Mouse (Mus musculus): ENCODE measurements around the gene Gm10320.
A peak's percentile ranks its signal among the peaks of the same experiment; 100 is the strongest.

Gm10320 gene

DNA sequence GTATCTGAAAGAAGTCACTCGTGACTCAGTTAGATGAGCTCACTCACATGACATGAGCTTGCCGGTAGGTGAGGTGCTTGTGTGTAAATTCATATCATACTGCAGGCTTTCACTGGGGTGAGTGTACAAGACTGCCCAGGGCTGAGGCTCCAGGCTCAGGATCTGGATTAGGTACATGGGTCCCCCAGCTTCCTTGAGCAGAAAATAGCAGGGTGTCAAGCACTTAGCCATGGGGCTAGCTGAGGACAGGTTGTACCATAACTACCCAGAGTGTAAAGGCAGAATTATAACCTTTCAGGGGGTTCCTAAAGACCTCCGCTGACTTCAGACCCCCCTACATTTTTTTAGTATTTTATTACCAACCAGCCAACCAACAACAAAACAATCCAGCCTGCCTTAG, at the start of gene Gm10320:
Gm10320 (minus strand) TSS at position 93 of the 400 bp plus-strand sequence.
- DNase-seq (ENCODE audit: low read depth, low spot score) = no peak

DNA sequence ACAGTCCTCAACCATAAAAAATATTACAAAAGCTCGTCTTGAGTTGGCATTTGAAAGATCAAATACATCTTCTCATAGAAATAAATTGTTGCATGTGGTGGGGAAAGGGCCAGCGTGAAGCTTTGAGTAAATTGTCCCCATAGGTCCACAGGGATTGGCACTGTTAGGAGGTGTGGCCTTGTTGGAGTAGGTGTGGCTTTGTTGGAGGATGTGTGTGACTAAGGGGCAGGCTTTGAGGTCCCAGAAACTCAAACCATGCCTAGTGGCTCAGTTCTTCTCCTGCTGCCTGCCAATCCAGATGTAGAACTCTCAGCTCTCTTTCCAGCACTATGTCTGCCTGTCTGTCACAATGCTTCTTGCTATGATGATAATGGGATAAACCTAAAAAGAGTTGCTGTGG, 49.8 kb upstream of the Gm10320 start:
- no peak for DNase-seq (ENCODE audit: low read depth, low spot score)

DNA sequence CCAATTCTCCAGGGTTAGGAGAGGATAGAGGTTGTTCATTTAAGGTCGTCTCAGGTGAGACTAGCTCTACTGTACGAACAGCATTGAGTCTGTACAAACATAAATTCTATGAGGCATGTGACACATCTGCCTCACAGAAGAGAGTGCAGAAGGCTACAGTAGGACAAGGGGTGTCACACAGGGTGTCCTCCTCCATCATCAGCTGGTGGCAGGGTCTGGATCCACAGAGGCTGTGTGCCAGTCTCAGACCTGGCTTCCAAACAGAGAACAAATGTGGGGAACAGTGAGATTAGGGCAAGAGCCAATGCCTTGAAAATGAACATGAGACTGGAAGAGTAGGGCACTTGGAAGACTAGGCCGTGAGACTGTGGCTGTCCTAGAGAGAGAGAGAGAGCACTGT, 48.4 kb upstream of the Gm10320 start:
- DNase-seq (ENCODE audit: low read depth, low spot score) = no peak

DNA sequence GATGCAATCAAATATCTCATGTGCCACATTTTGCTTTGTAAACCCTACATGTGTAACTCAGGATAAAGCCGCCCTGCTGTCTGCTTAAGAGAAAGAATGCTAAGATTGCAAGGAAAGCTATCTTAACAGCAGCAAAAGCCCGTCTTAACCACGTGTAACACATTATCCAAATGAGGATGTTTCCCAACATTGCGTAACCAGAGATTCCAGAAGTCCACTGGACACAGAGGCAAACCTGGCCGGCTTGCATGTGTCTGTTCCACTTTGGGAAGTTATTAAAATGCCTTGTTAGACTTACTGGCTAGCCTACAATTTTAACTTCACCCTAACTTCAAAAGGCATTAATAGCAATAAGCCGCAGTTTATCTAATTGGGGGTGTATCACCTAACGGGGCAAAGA, 47.5 kb upstream of the Gm10320 start:
- DNase-seq (ENCODE audit: low read depth, low spot score) = no peak

DNA sequence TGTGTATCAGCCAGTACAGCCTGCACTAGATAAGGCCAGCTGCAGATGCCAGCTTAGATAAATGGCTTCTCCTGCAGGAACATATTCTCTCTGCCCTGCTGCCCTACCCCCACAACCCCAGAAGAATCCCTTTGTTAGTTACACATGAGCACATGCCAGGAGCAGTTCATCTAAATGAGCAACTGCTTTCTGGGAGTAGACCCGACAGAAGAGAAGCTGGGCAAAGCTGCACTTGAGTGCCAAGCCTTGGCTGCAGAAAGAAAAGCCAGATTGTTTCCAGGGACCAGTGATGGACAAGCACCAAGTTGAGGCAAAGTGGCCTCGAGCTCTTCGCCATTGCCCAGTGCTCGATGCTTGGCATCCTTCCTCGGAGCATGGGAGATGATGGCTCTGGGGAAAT, 46.8 kb upstream of the Gm10320 start:
- DNase-seq (ENCODE audit: low read depth, low spot score) = no peak

DNA sequence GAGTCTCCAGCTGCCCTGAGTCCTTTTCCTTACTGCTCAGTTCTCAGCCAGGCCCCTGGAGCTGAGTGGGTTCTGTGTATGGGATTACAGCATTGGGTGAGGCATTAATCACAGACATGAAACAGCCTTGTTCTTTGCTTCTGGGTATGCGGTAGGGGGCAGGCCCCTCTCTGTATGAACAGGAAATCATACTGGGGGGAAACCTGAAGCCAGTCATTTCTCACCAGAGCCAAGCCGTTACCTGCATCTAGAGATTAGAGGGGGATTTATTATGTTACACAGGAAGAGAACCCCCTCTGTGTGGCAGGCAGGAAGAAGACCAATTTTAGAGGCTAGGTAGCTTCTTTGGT, 43.1 kb upstream of the Gm10320 start:
- DNase-seq (ENCODE audit: low read depth, low spot score) = no peak

DNA sequence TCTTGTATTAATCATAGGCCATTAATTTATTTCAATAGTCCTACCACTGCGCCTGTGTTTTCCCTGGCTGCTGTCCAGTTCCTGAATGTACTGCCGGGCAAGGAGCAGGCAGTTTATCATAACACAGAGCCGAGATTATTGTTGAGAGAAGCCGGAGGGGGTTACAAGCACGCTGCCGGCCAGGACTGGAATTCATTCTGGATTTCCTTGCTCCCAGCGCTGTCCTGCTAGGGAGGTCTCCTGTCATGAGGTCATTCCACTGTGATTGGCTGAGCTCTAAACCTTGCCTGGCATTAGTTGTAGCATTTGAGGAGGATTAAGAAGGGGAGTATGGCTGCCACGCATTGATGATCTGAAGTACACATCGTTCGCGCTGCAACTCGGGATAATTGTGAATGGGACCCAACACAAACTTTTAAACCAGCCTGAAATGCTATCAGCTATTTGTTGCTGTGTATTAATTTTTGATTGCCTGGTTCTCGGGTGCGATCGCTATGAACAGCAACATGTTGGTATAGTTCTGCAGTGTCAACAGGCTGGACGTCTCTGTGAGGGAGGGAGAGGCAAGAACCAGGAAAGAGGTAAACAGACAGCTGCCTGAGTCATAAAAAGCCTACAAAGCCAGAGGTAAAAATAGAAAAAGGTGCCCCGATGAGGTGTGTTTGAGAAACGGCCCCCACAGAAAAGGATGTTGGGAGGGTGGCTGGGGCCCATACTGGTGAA, 42.5 kb upstream of the Gm10320 start:
- no peak for DNase-seq (ENCODE audit: low read depth, low spot score)

DNA sequence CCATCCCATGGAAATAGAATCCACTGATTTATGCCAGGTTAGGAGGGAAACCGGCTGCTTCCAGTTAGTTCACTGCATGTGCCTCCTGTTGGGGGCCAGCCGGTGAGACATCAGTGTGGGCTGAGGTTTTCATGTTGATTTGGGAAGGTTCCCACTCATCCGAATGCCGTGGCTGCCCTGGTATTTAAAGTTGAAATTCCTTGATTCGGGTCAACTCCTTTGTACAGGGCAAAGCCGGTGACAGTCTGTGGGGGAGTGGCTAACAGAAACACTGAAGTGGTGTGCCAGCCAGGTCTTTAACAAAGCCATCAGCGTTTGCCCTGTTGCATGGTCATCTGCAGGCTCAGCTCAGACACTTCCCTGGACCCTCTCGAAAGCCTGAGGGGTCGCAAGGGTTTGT, 41.6 kb upstream of the Gm10320 start:
- no peak for DNase-seq (ENCODE audit: low read depth, low spot score)

DNA sequence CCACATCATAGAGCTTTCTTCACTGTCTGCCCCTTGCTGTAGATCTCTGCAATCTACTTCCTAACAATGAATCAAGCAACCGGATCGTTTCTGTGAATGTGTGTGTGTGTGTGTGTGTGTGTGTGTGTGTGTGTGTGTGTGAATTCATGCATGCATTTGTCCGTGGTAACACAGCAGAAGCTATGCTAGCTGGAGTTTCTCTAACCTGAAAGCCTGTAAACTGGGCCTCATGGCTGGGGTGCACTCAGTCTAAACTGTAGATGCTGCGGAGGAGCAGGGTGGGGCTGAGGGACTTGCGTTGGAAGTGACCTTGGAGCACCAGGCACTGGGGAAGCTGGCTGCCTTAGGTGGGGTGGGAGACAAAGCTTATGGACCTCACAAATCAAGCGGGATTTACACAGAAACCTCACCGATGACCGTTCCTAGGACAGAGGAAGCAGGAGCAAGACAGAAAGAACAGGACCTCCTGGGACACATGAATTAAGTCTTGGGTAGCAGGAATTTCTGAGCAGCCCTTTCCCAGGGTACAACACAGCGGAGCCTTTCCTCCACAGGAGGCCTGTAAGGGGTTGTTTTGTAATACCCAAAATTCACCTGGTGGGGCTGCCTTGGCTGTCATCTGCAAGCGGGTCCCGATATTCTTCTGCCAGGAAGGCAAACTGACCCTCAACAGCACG, 41.0 kb upstream of the Gm10320 start:
- no peak for DNase-seq (ENCODE audit: low read depth, low spot score)

DNA sequence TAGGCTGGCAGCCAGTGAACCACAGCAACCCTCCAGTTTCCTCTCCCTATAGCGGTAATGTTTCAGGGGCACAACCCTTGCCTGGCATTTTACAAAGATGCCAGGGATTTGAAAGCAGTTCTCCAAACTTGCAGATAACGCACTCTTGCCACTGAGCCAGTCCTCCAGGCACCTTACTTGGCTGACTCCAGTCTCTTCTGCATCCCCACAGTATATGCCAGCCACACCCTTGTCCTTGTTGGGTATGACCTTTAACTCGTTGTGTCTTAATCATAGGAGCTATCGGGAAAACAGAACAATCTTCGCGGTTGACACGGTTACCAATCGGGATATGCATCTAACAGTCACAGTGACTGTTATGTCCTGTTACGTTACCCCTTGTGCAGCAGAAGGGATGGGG, 40.2 kb upstream of the Gm10320 start:
- DNase-seq (ENCODE audit: low read depth, low spot score) = no peak

DNA sequence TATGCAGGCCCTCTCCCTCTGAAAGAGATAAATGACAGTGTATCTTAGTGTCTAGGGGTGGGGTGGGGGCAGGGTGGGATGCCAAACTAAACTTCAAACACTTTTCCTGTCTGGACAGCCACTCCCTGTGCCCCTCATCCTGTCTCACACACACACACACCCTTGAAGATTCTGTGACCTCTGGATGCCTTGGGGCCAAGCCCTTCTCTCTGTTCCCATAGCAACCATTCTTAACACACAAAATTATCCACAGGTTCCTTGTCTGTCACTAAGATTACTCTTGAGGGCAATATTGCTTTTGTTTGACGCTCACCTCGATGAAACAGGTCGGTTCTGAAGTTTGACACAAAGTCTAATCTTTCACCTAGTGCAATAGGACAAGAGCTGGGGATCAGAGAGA, 39.5 kb upstream of the Gm10320 start:
- peak; percentile 38 for DNase-seq (ENCODE audit: low read depth, low spot score)

DNA sequence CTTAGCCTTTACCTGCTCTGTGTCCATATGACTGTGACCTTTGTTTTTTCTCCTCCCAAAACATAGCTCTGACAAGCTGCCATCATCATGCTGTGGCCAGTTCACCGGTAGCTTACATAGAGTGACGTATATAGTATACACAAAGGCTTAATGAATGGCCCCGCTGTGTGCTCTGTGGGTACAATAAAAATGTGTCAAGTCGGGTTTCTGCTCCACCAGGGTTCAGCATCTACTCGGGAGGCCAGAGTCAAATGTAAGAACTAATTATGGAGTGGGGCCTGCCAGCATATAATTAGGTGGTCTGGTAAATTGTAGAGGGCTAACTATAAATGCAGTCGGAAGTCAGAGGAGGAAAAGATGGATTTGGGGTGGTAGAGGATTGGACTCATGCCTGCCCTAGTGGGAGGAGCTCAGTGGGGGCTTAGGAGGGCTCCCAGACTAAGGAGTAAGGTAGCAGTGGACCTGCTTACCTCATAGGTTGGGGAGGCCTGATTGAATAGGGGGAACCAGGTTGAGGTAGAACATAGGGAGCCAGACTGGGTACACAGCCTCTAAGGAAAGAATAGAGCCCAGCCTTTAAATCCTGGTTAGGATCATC, 32.0 kb upstream of the Gm10320 start:
- DNase-seq (ENCODE audit: low read depth, low spot score) = no peak

DNA sequence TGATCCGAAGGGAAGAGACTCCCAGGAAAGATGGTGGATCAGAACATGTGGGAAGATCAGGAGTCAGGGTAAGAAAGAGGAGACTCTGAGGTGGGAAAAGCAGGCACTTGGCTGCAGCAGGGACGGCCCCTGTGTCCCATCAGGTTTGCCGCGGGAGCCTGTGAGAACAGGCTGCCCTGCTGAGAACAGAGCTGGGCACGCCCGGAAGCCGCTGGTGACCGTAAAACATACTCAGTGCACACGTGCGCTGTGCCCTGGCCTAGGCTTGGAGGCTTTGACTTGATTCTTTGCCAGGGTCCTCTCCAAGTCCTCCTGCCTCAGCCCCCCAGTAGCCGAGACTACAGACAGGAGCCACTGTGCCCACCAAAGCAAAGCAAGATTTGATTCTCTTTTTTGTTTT, 26.5 kb upstream of the Gm10320 start:
- DNase-seq (ENCODE audit: low read depth, low spot score) = peak; percentile 44

DNA sequence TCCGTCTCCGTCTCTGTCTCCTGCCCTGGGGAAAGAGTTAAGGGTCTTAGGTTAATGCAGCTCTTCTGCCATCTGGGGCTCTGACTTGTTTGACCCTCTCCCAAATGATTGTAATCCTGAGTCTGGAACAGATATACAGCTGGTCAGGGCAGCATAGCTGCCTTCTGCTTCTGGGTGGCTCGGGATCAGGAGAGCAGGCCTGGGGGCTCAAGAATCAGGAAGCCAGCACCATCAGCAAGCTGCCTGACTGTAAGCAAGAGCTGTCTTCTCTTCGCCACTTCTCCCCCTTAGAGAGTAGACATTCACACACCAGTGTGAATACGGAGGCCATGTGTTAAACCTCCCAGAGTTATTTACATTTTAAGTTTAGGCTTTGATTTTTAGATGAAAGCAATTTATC, 25.9 kb upstream of the Gm10320 start:
- no peak for DNase-seq (ENCODE audit: low read depth, low spot score)

DNA sequence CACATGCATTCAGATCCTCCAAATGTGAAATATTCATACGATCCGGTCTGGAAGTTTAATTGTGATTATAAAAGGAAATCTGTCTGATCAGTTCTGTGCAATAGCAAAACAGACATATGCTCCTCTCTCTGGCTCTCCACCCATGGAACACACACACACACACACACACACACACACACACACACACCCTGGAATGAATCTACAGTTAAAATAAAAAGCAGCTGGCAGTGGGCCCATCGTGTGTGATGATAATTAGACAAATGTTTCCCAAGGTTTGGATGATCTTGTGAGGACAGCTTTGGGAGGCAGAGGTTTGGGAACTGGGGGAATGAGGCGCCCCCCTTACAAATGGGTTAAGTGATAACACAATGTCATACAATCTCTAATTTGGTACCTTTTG, 25.2 kb upstream of the Gm10320 start:
- no peak for DNase-seq (ENCODE audit: low read depth, low spot score)

DNA sequence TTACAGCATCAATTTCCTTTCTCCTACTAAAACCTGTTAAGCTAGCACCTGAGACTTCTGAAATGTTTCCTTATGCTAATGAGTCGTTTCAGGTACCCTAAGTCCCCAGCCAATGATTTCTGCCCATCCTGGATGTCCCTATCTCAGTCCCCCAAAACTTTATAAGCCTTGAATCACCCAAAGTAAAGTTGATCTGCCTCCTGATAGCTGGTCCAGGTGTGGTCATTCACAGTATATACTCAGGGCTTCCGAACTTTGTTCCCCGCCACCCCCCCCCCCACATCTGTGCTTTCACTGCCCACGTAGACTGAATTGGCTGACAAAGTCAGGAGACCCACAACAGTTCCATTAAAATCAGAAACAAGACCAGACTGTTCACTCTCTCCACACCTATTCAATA, 20.3 kb upstream of the Gm10320 start:
- no peak for DNase-seq (ENCODE audit: low read depth, low spot score)

DNA sequence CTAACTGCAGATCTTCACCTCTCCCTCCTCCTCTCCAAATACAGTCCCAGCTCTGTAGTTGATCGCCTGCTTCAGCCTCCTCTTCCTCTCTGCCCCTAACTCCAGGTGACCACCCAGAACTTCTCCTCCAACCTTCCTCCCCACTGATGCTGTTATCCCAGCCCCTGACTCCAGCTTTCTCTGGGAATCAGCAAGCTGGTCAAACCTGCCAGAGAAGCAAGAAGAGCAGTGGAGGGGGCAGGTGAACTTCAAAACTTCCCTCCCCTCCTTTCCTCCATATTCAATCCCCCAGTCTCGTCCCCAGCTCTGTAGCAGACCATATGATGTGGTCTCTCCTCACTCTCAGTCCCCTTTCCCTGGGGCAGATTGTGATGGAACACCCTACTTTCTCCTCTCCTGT, 15.9 kb upstream of the Gm10320 start:
- no peak for DNase-seq (ENCODE audit: low read depth, low spot score)

DNA sequence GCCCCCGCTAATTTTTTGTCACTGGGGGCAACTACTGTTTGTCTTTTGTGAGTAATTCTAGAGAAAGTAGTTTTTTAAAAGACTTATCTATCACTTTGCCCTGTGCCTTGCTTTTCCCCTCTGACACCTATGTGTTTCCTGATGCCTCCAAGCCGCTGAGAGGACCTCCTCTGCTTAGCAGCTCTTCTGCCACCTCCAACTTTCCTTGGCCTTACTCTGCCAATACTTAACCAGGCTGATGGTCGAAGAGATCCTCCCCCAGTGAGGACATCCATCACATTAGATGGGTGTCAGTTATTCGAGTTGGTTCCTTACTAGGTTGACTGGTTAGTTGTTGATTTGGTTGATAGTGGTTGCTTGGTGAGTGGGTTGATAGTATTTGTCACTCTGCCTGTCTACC, 14.7 kb upstream of the Gm10320 start:
- no peak for DNase-seq (ENCODE audit: low read depth, low spot score)

DNA sequence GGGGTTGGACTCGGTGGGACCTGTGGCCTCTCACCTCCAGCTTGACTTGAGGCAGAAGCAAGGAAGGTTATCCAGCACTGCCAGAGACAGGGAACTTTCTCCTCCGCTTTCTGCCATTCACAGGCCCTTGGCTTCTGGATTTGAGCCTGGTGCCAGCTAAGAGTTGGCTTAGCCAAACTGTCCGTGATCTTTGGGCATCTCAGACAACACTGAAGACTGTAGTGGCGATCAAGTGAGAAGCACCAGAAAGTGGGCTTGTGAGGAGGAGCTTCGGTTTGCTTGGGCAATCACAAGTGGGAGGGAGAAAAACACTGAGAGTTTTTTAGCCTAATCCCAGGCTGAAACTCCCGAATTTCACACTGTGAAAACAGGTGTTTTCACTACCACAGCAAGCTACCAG, 14.2 kb upstream of the Gm10320 start:
- DNase-seq (ENCODE audit: low read depth, low spot score) = no peak

DNA sequence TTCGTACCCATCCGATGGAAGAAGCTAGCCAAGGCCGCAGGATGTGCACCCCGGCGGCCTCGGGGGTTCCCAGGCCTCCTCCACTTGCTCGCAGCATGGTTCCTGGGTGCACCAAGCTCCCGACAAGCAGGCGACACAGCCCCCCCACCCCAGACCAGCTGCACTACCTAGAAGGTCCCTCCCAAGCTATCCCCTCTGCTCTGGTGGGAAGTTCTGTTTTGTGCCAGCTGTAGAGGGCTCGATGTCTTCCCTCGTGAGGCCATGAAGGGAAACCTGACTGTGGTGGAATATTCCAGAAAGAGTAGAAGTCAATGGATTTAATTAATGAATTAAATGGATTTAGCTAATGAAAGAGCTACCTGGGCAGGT, 13.7 kb upstream of the Gm10320 start:
- DNase-seq (ENCODE audit: low read depth, low spot score) = no peak

DNA sequence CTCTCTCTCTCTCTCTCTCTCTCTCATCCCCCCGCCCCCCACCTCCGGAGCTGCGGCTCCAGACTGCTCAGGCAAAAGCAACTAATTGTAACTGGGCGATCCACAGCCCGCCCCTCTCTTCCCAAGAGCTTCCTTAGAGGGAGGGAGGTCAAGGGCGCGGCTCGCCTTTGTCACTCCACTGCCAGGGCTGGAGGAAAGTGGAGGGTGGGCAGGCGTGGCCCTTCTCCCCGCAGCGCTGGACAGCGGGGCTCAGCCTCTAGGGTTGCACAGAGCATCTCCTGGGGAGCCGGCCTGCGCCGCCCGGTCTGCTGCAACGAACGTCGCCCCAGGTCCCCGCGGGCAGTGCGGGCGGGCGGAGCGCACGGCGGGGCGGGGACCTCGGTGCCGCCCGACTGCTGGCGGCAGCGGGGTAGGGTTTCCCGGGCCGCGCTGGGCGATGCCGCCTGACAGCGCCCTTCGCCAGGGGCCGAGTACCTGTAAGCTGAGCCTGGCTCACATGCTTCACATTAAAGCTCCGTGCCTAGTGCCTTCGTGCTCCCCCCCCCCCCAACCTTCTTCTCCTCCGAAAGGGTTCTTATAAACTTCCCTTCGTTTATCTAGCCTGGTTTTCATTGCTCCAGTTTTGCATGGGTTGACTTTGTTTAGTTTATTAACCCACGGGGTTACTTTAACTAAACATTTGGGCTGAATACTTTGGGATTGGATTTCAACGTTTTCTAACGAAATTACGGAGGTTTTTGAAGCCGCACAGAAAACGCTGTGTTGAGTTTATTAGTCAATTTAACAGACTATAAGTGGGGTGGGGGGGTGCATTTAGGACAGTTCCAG, 13.1 kb upstream of the Gm10320 start:
- DNase-seq (ENCODE audit: low read depth, low spot score) = peak; percentile 82

DNA sequence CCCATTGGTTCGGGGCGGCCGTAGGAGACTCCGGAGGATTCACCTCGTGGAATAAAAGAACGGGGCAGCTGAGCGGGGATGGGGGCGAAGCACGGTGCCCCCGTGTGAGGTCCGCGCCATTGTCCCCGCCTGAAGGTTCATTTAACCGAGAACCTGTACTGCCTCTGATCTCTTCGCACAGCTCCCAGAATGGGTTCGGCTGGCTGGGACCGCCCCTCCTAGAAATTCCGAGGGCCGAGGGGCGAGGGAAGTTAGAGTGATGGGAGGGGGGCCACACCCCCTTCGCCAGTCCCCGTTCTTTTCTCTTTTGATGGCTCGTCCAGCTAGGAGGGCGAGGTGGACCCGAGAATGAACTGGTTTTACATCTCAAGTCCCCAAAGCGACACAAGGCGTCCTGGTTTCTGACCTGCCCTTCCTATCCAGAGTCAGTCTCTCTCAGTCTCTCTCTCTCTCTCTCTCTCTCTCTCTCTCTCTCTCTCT, 12.4 kb upstream of the Gm10320 start:
- peak; percentile 76 for DNase-seq (ENCODE audit: low read depth, low spot score)

Measured in ZHBTc4 (cell line).